Mouse (Mus musculus) stomach, embryonic 14.5 days (tissue): ENCODE results near the gene Tmc1. TPM values are rescaled to one million over a fixed set of nuclear protein-coding genes. Genes with fewer than 3 reads are reported as not detected.

Experiments
- ATAC-seq: fragments of 200-750 bp; cut with Nextera tagmentation; 2 replicates; pipeline ENCODE4 v1.8.0; 2017; ENCODE audit warnings: low read depth, moderate TSS enrichment; ENCODE audit not compliant: insufficient number of reproducible peaks, insufficient read depth, low FRiP score
- H3K27ac ChIP-seq: fragments of 300-500 bp; sonication (generic); 2 replicates; pipeline ENCODE4 v1.5.1; 2014; ENCODE audit warnings: mild to moderate bottlenecking, low read length, moderate library complexity, mixed read lengths
- H3K27me3 ChIP-seq: fragments of 300-500 bp; sonication (generic); 2 replicates; pipeline ENCODE4 v1.6.1; 2014; ENCODE audit warnings: low read length, control low read depth, mixed read lengths; ENCODE audit not compliant: control insufficient read depth, insufficient read depth
- H3K36me3 ChIP-seq: fragments of 300-500 bp; sonication (generic); 2 replicates; pipeline ENCODE4 v1.6.1; 2014; ENCODE audit warnings: mild to moderate bottlenecking, control low read depth, low read length, moderate library complexity, mixed read lengths; ENCODE audit not compliant: control insufficient read depth, insufficient read depth
- H3K4me1 ChIP-seq: fragments of 300-500 bp; sonication (generic); 2 replicates; pipeline ENCODE4 v1.6.1; 2014; ENCODE audit warnings: low read length, control low read depth, mixed read lengths; ENCODE audit not compliant: control insufficient read depth, insufficient read depth
- H3K4me2 ChIP-seq: fragments of 300-500 bp; sonication (generic); replicated peaks from 2 replicates; pipeline ENCODE4 v1.6.1; 2014; ENCODE audit warnings: low read depth, low read length, control low read depth
- H3K4me3 ChIP-seq: fragments of 300-500 bp; sonication (generic); 2 replicates; pipeline ENCODE4 v1.5.1; 2014; ENCODE audit warnings: low read depth, low read length, control low read depth
- H3K9ac ChIP-seq: fragments of 300-500 bp; sonication (generic); replicated peaks from 2 replicates; pipeline ENCODE4 v1.6.1; 2014; ENCODE audit warnings: low read depth, mild to moderate bottlenecking, control low read depth, low read length, moderate library complexity, mixed read lengths
- H3K9me3 ChIP-seq: fragments of 300-500 bp; sonication (generic); 2 replicates; pipeline ENCODE4 v1.6.1; 2016; ENCODE audit warnings: low read depth, low read length, control low read depth; ENCODE audit not compliant: control insufficient read depth
- WGBS: fragments of 180-500 bp; shearing (Covaris S2); extraction: QIAGEN DNeasy Blood & Tissue Kit; methylation state at CpG from one replicate; pipeline ENCODE4 v1.1.7; 2014; 5-methylcytosine and 5-hydroxymethylcytosine counted together
- polyA plus RNA-seq: library from polyadenylated mRNA; unstranded; fragments of >200 nt; fragmentation: Nextera tagmentation; extraction: Ambion mirVana; gene quantifications from 2 replicates; pipeline ENCODE4 v1.2.1, GENCODE M21; 2014

Tmc1 gene
- polyA plus RNA-seq, 1 experiment from 2014 or later = not detected

GRCm38 (mm10) chr19:20794999-20795398 is 159.0 kb downstream of the Tmc1 start:
- Histone ChIP-seq H3K27me3 (no peaks in the 10 kb centered on the region), H3K4me1 (no peaks in the 10 kb centered on the region), H3K4me2 (no peak overlapping the region), H3K9me3 (no peaks in the 10 kb centered on the region), H3K27ac (no peak overlapping the region), H3K4me3 (no peak overlapping the region), H3K36me3 (no peaks in the 10 kb centered on the region), H3K9ac (no peak overlapping the region)
- no peak for ATAC-seq
- 85% methylated on average over 3 of the region's 3 CpGs for WGBS

GRCm38 (mm10) chr19:20792811-20793210 is 161.2 kb downstream of the Tmc1 start:
- Histone ChIP-seq H3K36me3 (no peaks in the 10 kb centered on the region), H3K9ac (no peak overlapping the region), H3K4me2 (no peak overlapping the region), H3K4me1 (no peaks in the 10 kb centered on the region), H3K27me3 (no peaks in the 10 kb centered on the region), H3K9me3 (no peaks in the 10 kb centered on the region), H3K27ac (no peak overlapping the region), H3K4me3 (no peak overlapping the region)
- ATAC-seq = no peak
- WGBS = 88% methylated on average over 2 of the region's 2 CpGs

- H3K36me3 ChIP-seq = no peaks in the 10 kb centered on the region
- H3K4me1 ChIP-seq = no peaks in the 10 kb centered on the region
- H3K27ac ChIP-seq = no peak overlapping the region
- 78% methylated on average over 6 of the region's 6 CpGs for WGBS
- no peaks in the 10 kb centered on the region for H3K9me3 ChIP-seq
- no peak for ATAC-seq
- H3K4me3 ChIP-seq = no peak overlapping the region
- H3K4me2 ChIP-seq = no peak overlapping the region
- no peak overlapping the region for H3K9ac ChIP-seq
- no peaks in the 10 kb centered on the region for H3K27me3 ChIP-seq
Measured at GRCm38 (mm10) chr19:20787289-20787688, 166.7 kb downstream of the Tmc1 start.

GRCm38 (mm10) chr19:20775681-20776080 is 178.3 kb downstream of the Tmc1 start:
- Histone ChIP-seq H3K27me3 (no peaks in the 10 kb centered on the region), H3K4me2 (no peak overlapping the region), H3K9me3 (no peaks in the 10 kb centered on the region), H3K4me1 (no peaks in the 10 kb centered on the region), H3K36me3 (no peaks in the 10 kb centered on the region), H3K27ac (no peak overlapping the region), H3K4me3 (no peak overlapping the region), H3K9ac (no peak overlapping the region)
- 72% methylated on average over 2 of the region's 2 CpGs for WGBS
- no peak for ATAC-seq

- ATAC-seq = no peak
- Histone ChIP-seq H3K27me3 (no peaks in the 10 kb centered on the region), H3K27ac (no peak overlapping the region), H3K4me1 (no peaks in the 10 kb centered on the region), H3K9ac (no peak overlapping the region), H3K4me3 (no peak overlapping the region), H3K4me2 (no peak overlapping the region), H3K9me3 (no peaks in the 10 kb centered on the region), H3K36me3 (no peaks in the 10 kb centered on the region)
- whole genome bisulfite sequencing = 93% methylated on average over 7 of the region's 7 CpGs
Measured at GRCm38 (mm10) chr19:20773941-20774340, 180.1 kb downstream of the Tmc1 start.

GRCm38 (mm10) chr19:20764214-20764613 is 189.8 kb downstream of the Tmc1 start:
- no peak overlapping the region for H3K9ac ChIP-seq
- no peaks in the 10 kb centered on the region for H3K4me1 ChIP-seq
- H3K27ac ChIP-seq = no peak overlapping the region
- H3K36me3 ChIP-seq = no peaks in the 10 kb centered on the region
- no peak for ATAC-seq
- 12% methylated on average over 1 of the region's 1 CpGs for WGBS
- no peak overlapping the region for H3K4me3 ChIP-seq
- no peaks in the 10 kb centered on the region for H3K9me3 ChIP-seq
- no peaks in the 10 kb centered on the region for H3K27me3 ChIP-seq
- H3K4me2 ChIP-seq = no peak overlapping the region

GRCm38 (mm10) chr19:20761675-20762426 is 192.2 kb downstream of the Tmc1 start:
- ATAC-seq = no peak
- WGBS = 63% methylated on average over 4 of the region's 4 CpGs
- Histone ChIP-seq H3K27me3 (no peaks in the 10 kb centered on the region), H3K4me1 (no peaks in the 10 kb centered on the region), H3K36me3 (no peaks in the 10 kb centered on the region), H3K4me3 (no peak overlapping the region), H3K4me2 (no peak overlapping the region), H3K27ac (no peak overlapping the region), H3K9ac (no peak overlapping the region), H3K9me3 (no peaks in the 10 kb centered on the region)

- H3K36me3 ChIP-seq = no peaks in the 10 kb centered on the region
- 49% methylated on average over 3 of the region's 3 CpGs for WGBS
- no peak overlapping the region for H3K9ac ChIP-seq
- H3K9me3 ChIP-seq = no peaks in the 10 kb centered on the region
- no peak overlapping the region for H3K4me3 ChIP-seq
- H3K27ac ChIP-seq = no peak overlapping the region
- H3K4me2 ChIP-seq = no peak overlapping the region
- no peak for ATAC-seq
- H3K27me3 ChIP-seq = no peaks in the 10 kb centered on the region
- H3K4me1 ChIP-seq = no peaks in the 10 kb centered on the region
Measured at GRCm38 (mm10) chr19:20761119-20761518, 192.9 kb downstream of the Tmc1 start.

- WGBS = 66% methylated on average over 1 of the region's 1 CpGs
- Histone ChIP-seq H3K4me1 (no peaks in the 10 kb centered on the region), H3K27me3 (no peaks in the 10 kb centered on the region), H3K36me3 (no peaks in the 10 kb centered on the region), H3K9me3 (no peaks in the 10 kb centered on the region), H3K4me2 (no peak overlapping the region), H3K9ac (no peak overlapping the region), H3K27ac (no peak overlapping the region), H3K4me3 (no peak overlapping the region)
- no peak for ATAC-seq
Measured at GRCm38 (mm10) chr19:20744630-20745029, 209.4 kb downstream of the Tmc1 start.
